Mouse (Mus musculus): Measurements from ENCODE around the gene Slco1a5.
"Not testable (repeated sequence)": the region's sequence is repeated elsewhere in the genome, so short reads cannot be mapped to it uniquely, and the experiment has no call there.

Slco1a5 gene

DNA sequence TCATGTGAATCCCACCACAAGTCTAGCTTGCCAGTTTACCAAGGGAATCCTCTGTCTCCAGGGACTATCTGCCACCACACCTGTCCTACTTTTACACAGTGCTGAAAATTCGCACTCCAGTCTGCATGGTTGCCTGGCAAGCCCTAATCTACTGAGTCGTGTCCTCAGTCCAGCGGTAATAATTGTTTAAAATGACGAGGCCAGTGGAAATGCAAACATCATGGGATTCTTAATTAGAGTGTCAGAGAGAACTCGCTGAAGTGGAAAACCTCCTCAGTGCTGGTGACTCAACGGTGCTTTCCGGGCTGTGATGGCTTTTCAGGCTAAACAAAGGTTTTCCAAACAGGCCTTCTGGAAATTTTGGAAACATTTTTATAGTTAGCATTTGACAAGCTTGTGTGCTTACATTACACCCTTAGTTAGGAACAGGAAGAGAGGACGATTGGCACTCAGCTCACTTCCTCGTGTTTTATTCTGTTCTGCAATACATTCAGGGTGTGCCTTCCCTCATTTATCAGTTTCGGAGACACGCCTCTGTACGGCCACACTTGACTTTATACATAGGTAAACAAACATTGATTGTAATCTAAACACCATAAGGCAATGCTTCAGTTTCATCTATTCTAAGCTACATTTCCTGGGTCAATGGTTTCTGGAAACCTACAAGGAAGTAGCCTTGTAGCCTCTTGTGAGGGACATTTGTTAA, 33.2 kb downstream of the Slco1a5 start:
- no peak for DNase-seq

GRCm38 (mm10) chr6:142275721-142276442, 46.9 kb downstream of the Slco1a5 start:
- DNase-seq = no peak

DNA sequence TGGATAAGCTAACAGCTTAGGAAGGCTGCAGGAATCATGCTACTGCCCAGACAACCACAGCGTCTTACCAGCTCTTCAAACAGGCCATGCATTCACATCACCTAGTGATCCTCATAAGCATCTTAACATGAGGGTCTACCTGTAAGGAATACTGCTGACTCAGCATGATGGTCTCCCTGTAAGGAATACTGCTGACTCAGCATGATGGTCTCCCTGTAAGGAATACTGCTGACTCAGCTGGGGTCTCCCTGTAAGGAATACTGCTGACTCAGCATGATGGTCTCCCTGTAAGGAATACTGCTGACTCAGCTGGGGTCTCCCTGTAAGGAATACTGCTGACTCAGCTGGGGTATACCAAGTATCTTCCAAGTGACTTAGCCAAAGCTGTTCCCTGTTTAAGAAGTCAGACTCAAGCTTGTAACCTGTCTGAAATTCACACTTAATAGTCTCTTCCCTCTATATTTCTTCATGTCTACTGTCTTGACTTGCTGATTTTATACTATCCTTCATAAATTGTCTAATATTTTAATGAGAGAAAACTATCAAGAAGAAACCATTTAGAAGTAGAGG, 72.0 kb downstream of the Slco1a5 start:
- DNase-seq = not testable (repeated sequence)

DNA sequence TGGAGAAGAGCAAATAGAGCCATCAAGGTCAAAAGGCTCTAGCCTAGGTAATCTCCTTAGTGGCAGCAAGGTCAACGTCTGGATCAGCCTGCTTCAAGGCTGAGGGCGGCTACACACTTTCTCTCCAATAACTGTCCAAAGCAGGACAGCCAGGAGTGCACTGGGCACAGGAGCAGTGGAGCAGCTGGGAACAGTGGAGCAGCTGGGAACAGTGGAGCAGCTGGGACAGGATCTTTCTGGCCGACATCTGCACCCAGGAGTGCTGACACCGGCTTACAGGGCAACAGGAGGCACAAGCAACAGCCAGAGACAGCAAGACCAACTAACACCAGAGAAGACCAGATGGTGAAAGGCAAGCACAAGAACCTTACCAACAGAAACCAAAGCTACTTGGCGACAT, 77.7 kb downstream of the Slco1a5 start:
- DNase-seq = no peak

DNA sequence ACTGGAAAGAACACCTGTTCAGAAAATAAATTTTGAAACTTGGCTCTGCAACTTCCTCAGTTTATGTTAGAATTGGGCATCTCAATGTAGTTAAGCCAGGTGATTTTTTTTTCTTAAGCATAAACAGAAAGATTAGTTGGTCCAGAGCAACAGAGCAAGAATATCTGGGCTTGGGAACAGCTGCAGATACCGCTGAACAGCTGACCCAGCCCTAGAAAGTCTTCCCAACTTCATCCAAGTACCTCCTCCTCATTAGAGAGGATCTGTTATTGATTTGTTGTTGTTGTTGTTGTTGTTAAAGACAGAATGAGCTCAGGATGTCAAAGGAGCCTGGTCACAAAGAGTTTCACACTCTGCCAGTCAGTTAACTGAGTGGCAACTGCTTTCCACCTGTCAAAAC, 83.3 kb downstream of the Slco1a5 start:
- DNase-seq = no peak

- DNase-seq = no peak
These were observed 102.6 kb downstream of the Slco1a5 start for GRCm38 (mm10) chr6:142220138-142220537.

GRCm38 (mm10) chr6:142211821-142212220, 111.0 kb downstream of the Slco1a5 start:
- no peak for DNase-seq

- DNase-seq = no peak
These were observed 113.0 kb downstream of the Slco1a5 start for GRCm38 (mm10) chr6:142209749-142210148.

- no peak for DNase-seq
These were observed 114.4 kb downstream of the Slco1a5 start, which contains the start of gene Slco1a6 for GRCm38 (mm10) chr6:142208421-142208820. Slco1a6 (minus strand) TSS chr6:142208521.

DNA sequence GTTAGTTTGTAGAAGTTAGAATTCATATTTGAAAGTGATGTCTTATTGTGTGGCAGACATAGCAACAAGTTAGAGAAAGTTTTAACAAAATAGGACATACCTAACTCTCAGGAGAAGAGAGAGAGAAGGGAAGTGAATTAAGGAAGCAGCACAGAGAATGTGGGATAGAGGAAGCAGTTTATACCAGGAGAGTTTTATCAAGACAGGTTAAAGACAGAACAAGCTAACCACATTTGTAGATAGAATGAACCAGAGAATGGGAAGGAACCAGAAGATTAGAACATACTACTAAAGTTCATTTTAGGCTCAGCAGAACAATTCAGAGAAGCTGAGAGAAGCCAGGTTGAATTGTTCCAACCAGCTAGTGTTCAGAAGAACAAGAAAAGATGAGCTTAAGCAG, 122.3 kb downstream of the Slco1a5 start:
- DNase-seq = no peak

- DNase-seq = no peak
These were observed 128.5 kb downstream of the Slco1a5 start for GRCm38 (mm10) chr6:142194245-142194644.

DNA sequence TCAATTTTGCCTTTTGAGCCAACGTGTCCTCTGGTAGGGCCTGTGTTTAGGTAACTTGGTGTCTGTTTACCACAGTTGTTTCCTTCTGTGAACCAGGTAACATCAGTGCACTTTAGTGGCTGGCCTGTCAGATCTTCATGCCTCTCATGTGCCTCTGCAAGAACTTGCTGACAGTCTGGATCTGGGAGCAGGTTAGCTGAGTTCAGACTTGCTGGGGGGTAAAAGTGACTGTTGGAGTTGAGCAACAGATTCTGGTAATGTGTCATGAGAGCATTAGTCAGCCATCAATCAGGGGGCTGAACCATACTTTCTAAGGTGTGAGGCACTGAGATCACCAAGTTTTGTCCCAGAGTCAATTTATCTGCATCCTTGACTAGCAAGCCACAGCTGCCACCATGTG, 130.8 kb downstream of the Slco1a5 start:
- DNase-seq = no peak

- DNase-seq = no peak
These were observed 135.4 kb downstream of the Slco1a5 start for GRCm38 (mm10) chr6:142187426-142187825.

DNA sequence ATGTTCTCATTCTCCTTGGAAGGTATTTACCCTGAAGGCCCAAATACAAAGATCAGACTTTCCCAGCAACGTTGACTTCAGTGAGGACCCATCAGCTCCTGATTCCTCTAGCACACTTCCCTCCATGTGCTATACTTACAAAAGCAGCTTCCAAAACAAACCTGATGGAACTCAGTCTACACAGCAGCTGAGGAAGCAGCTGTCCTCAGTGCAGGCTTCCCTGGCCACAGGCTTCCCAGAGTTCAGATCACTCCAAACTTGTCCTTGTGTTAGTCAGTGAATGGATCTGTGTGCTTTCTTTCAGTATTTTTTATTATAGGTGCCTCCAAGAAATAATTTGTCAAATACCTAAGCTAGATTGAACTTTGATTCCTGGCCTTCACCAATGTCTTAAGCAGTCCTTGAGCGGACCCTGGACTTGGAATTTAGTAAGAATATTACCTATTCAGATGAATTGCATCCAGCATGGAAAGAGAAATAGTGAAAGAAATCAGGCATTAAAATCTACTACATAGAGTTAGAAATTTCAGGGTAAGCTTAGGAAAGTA, 136.8 kb downstream of the Slco1a5 start:
- DNase-seq = no peak

Data from thymus, postnatal 25 days (tissue).